Mouse (Mus musculus): ENCODE results near the gene Gm20662. TPM values are rescaled to one million over a fixed set of nuclear protein-coding genes. Genes with fewer than 3 reads are reported as not detected.
A peak's percentile ranks its signal among the peaks of the same experiment; 100 is the strongest.

The Gm20662 gene
- 1 to 10 TPM in 1 of 2 experiments, not detected in 1; 1.1 TPM for total RNA-seq (2021)
- long read RNA-seq, result 0 reads

GRCm38 (mm10) chr9:107996049-107996448 lies at the start of gene Gm20662:
TSS of gene Gm20662 (plus strand) at chr9:107996349.
- DNase-seq (ENCODE audit: low spot score in 2 of 2), result no peak

- DNase-seq (ENCODE audit: low spot score in 2 of 2), result no peak
Measured at GRCm38 (mm10) chr9:107947241-107948194, 48.6 kb upstream of the Gm20662 start.

GRCm38 (mm10) chr9:107949184-107949921 lies 46.8 kb upstream of the Gm20662 start:
- DNase-seq (ENCODE audit: low spot score in 2 of 2), result no peak

- no peak for DNase-seq (ENCODE audit: low spot score in 2 of 2)
Measured at GRCm38 (mm10) chr9:107949922-107950235, 46.3 kb upstream of the Gm20662 start, which contains the start of gene Traip. TSS of gene Traip (plus strand) at chr9:107950136.

- DNase-seq (ENCODE audit: low spot score in 2 of 2), result peak; percentile 91 to 92
Measured at GRCm38 (mm10) chr9:107950460-107951355, 45.4 kb upstream of the Gm20662 start.

- DNase-seq (ENCODE audit: low spot score in 2 of 2), result no peak
Measured at GRCm38 (mm10) chr9:107955613-107956289, 40.4 kb upstream of the Gm20662 start.

GRCm38 (mm10) chr9:107957141-107957540 lies 39.0 kb upstream of the Gm20662 start:
- no peak for DNase-seq (ENCODE audit: low spot score in 2 of 2)

GRCm38 (mm10) chr9:107959896-107960295 lies 36.3 kb upstream of the Gm20662 start:
- no peak for DNase-seq (ENCODE audit: low spot score in 2 of 2)

GRCm38 (mm10) chr9:107960928-107961327 lies 35.2 kb upstream of the Gm20662 start:
- DNase-seq (ENCODE audit: low spot score in 2 of 2), result no peak

- peak; percentile 60 to 62 for DNase-seq (ENCODE audit: low spot score in 2 of 2)
Measured at GRCm38 (mm10) chr9:107961351-107961762, 34.8 kb upstream of the Gm20662 start.

GRCm38 (mm10) chr9:107961881-107962280 lies 34.3 kb upstream of the Gm20662 start:
- peak; percentile 62 to 76 for DNase-seq (ENCODE audit: low spot score in 2 of 2)

- no peak for DNase-seq (ENCODE audit: low spot score in 2 of 2)
Measured at GRCm38 (mm10) chr9:107962916-107963315, 33.2 kb upstream of the Gm20662 start.

- DNase-seq (ENCODE audit: low spot score in 2 of 2), result peak; percentile 78 to 81
Measured at GRCm38 (mm10) chr9:107963700-107964099, 32.4 kb upstream of the Gm20662 start.

- DNase-seq (ENCODE audit: low spot score in 2 of 2), result no peak
Measured at GRCm38 (mm10) chr9:107964681-107965080, 31.5 kb upstream of the Gm20662 start.

- no peak for DNase-seq (ENCODE audit: low spot score in 2 of 2)
Measured at GRCm38 (mm10) chr9:107966676-107967075, 29.5 kb upstream of the Gm20662 start.

- DNase-seq (ENCODE audit: low spot score in 2 of 2), result no peak
Measured at GRCm38 (mm10) chr9:107967437-107967836, 28.7 kb upstream of the Gm20662 start.

GRCm38 (mm10) chr9:107968531-107968930 lies 27.6 kb upstream of the Gm20662 start:
- no peak for DNase-seq (ENCODE audit: low spot score in 2 of 2)

- no peak for DNase-seq (ENCODE audit: low spot score in 2 of 2)
Measured at GRCm38 (mm10) chr9:107970311-107970710, 25.8 kb upstream of the Gm20662 start.

GRCm38 (mm10) chr9:107971690-107972541 lies 24.2 kb upstream of the Gm20662 start:
- DNase-seq (ENCODE audit: low spot score in 2 of 2), result no peak

Data from layer of hippocampus, postnatal 10 days (tissue).